Mouse (Mus musculus): Measurements from ENCODE around the gene A930018P22Rik. TPM values are rescaled to one million over a fixed set of nuclear protein-coding genes. Genes with fewer than 3 reads are reported as not detected.

A930018P22Rik gene
- polyA plus RNA-seq, 1 experiment, result not detected

DNA sequence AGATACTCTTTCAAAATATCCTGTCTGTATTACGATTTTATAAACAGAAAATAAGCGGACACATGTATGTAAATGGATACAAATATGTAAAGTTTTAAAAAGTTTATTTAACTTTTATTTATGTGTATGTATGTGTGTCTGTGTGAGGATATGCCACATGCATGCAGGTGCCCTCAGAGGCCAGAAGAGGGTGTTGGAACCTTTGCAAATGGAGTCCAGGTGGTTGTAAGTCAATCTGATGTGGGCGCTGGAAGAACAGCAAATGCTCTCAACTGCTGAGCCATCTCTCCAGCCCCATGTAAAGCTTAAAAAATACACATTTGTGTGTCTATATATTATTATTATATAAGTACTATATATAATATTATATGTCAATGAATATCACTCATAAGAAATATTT lies 50.9 kb downstream of the A930018P22Rik start:
- TF ChIP-seq CTCF (IDR thresholded peaks at IDR 0.05; ENCODE audit: extremely low read depth, insufficient read depth, insufficient read length, insufficient replicate concordance), result no peak
- Histone ChIP-seq H3K4me1 (ENCODE audit: control insufficient read depth, insufficient read depth, insufficient read length) (no peaks in the 10 kb centered on the region; the same call in 1 of the 2 replicates), H3K27me3 (ENCODE audit: control insufficient read depth, insufficient read depth, low read length) (no peaks in the 10 kb centered on the region), H3K4me3 (ENCODE audit: extremely low read depth, insufficient read depth, insufficient read length) (no peak overlapping the region), H3K27ac (ENCODE audit: insufficient read depth, low read length) (no peak overlapping the region), H3K36me3 (ENCODE audit: control insufficient read depth, insufficient read depth, low read length) (no peaks in the 10 kb centered on the region)
- no peak for DNase-seq (ENCODE audit: low read depth in 1 of 2, low spot score in 2 of 2)
- 90% methylated on average over 3 of the region's 3 CpGs for WGBS

Other genes starting within 250 kb of the A930018P22Rik start
- 91.1 and 97.7 TPM in 2 replicates for gene Lmo2, start 164.8 kb upstream of the A930018P22Rik start, polyA plus RNA-seq (2012; rRNA removed)
- 9.5 and 9.6 TPM in 2 replicates for gene Fbxo3, start 95.0 kb upstream of the A930018P22Rik start, polyA plus RNA-seq (2012; rRNA removed)
- not detected in 2 replicates for gene 4931422A03Rik, start 94.4 kb upstream of the A930018P22Rik start, polyA plus RNA-seq (2012; rRNA removed)
- gene Gm10912, start 56.9 kb upstream of the A930018P22Rik start, polyA plus RNA-seq (2012; rRNA removed), result 0.06 and 0.09 TPM in 2 replicates
- gene Gm10799, start 54.2 kb upstream of the A930018P22Rik start, polyA plus RNA-seq (2012; rRNA removed), result not detected in 2 replicates
- gene Cd59b, start 52.9 kb upstream of the A930018P22Rik start, polyA plus RNA-seq (2012; rRNA removed), result 1.2 and 3.1 TPM in 2 replicates
- 2.4 and 2.5 TPM in 2 replicates for gene Cd59a, start 27.0 kb upstream of the A930018P22Rik start, polyA plus RNA-seq (2012; rRNA removed)